Mouse (Mus musculus) heart, adult 2 months (tissue): Measurements from ENCODE around the gene Etv3.

Source experiments
- CTCF ChIP-seq: fragments of 200-600 bp; IDR thresholded peaks from 2 replicates; pipeline ENCODE4 v1.8.1; 2022; ENCODE audit warnings: antibody characterized with exemption, mild to moderate bottlenecking, moderate library complexity
- POLR2A ChIP-seq: fragments of 200-500 bp; IDR thresholded peaks from 2 replicates; pipeline ENCODE4 v1.6.1; 2011; ENCODE audit warnings: mild to moderate bottlenecking, low read depth, low read length, control low read depth; ENCODE audit not compliant: insufficient read depth

DNA sequence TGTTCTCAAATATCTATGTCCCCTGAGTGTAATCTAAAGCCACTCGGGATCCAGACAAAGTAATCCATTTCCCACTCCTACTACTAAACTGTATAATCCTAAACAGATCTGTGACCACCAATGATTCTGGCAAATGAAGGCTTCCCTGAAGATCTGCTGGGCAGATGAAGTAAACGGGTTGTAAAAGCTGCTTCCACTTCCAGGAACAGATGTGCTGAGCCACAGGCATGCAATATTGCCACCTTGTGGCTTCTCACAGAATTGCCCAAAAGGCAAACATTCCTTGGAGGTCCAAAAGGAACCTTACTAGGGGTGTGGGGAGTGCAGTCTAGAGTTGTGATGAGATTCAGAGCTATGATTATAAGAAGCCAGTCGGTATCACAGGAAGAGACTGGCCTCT lies 26.1 kb upstream of the Etv3 start:
- TF ChIP-seq POLR2A (no peak), CTCF (peak; percentile 99; the same call in 1 of the 2 replicates)
